Comparison of ENCODE assay signal across 8 mouse cellular contexts in genomic region chr14:37135127-37135593, GRCm38 (mm10). TPM values are rescaled to one million over a fixed set of nuclear protein-coding genes. Genes with fewer than 3 reads are reported as not detected.
A peak's percentile ranks its signal among the peaks of the same experiment; 100 is the strongest.
DNase-seq lines count a peak whose midpoint lies in the region; ATAC-seq lines count a peak whose summit lies in the region.

Gene Ghitm, minus strand, starts transcription at chr14:37135272.

- under 1% methylated on average over 38 of the region's 38 CpGs for WGBS in hindbrain, embryonic 11.5 days

- peak; percentile 98 for DNase-seq in Muller cell, postnatal 12 days (ENCODE audit: inconsistent ontology term)
- DNase-seq in cerebellum, adult 9-11 months = peak; percentile 98
- DNase-seq in frontal cortex, adult 2 months (ENCODE audit: extremely low spot score in 1 of 2, low spot score in 1 of 2) = peak; percentile 99
- DNase-seq in hindbrain, embryonic 11.5 days (ENCODE audit: low spot score) = peak; percentile 95
- peak; percentile 95 to 96 for DNase-seq in layer of hippocampus, postnatal 10 days (ENCODE audit: low spot score in 2 of 2)
- DNase-seq in lung, postnatal 10 days = peak; percentile 98
- DNase-seq in ovary, postnatal 36 days (ENCODE audit: low spot score) = peak; percentile 93
- DNase-seq in thymus, postnatal 25 days = peak; percentile 97

- H3K27ac ChIP-seq in hindbrain, embryonic 11.5 days (ENCODE audit: low read depth, low read length) = peak within 1 kb of the TSS; percentile 81

- peak; percentile 100 for ATAC-seq in hindbrain, embryonic 11.5 days (ENCODE audit: low FRiP score)

- H3K4me1 ChIP-seq in hindbrain, embryonic 11.5 days (replicated peaks; ENCODE audit: control insufficient read depth, insufficient read depth, low read length) = no peaks in the 10 kb centered on the region

- no peaks in the 10 kb centered on the region for H3K36me3 ChIP-seq in hindbrain, embryonic 11.5 days (ENCODE audit: control insufficient read depth, insufficient read depth, low read length)

- H3K27me3 ChIP-seq in hindbrain, embryonic 11.5 days (ENCODE audit: control insufficient read depth, insufficient read depth, low read length) = no peaks in the 10 kb centered on the region

- no peaks in the 10 kb centered on the region for H3K9me3 ChIP-seq in hindbrain, embryonic 11.5 days (ENCODE audit: control insufficient read depth, low read length)

- peak within 1 kb of the TSS; percentile 86 for H3K9ac ChIP-seq in hindbrain, embryonic 11.5 days (ENCODE audit: low read depth, low read length)

- peak within 1 kb of the TSS; percentile 54 for H3K4me2 ChIP-seq in hindbrain, embryonic 11.5 days (replicated peaks; ENCODE audit: low read depth, low read length)

- H3K4me3 ChIP-seq in hindbrain, embryonic 11.5 days (ENCODE audit: low read depth, low read length) = peak within 1 kb of the TSS; percentile 90

RNA-seq across cellular contexts. Expression of gene Ghitm, which starts in this region (rescaled TPM):
- 306 and 313 TPM in 2 replicates for polyA plus RNA-seq in frontal cortex, adult 2 months (2012; rRNA removed)
- polyA plus RNA-seq in hindbrain, embryonic 11.5 days (2014; fragmentation: Nextera tagmentation; extraction: Ambion mirVana) = 189 and 215 TPM in 2 replicates
- 100 to 1,000 TPM; 226 to 248 TPM for total RNA-seq in layer of hippocampus, postnatal 10 days (2021)

Comparison
In these comparisons a context has a peak if more than half of its experiments do, and no peak if none do; other contexts are left out.
1. Peak in every context shown above with its lines: DNase-seq, ATAC-seq, H3K4me3 ChIP-seq and H3K27ac ChIP-seq.